Mouse (Mus musculus) stomach, postnatal 0 days (tissue): ENCODE measurements around the gene Sema4b.

ENCODE experiments used
- CTCF ChIP-seq: IDR thresholded peaks from 2 replicates; pipeline ENCODE4 v1.5.1; 2016; ENCODE audit warnings: antibody characterized with exemption, low read depth, mild to moderate bottlenecking, moderate library complexity
- EP300 ChIP-seq: optimal IDR thresholded peaks from 2 replicates; pipeline ENCODE3; 2016; ENCODE audit warnings: antibody characterized with exemption

- no peak for TF ChIP-seq CTCF
- no peak for TF ChIP-seq EP300
Observed at GRCm38 (mm10) chr7:80180202-80180601, 6.4 kb upstream of the Sema4b start.
